Mouse (Mus musculus) spleen, postnatal 10 days (tissue): Measurements from ENCODE around the gene Plch2.

Source experiments
- DNase-seq, 2 experiments: peaks; one replicate each; pipeline ENCODE4 v3.0.0; 2021 to 2022; ENCODE audit warnings: low spot score in 2 of 2

Gene Plch2

DNA sequence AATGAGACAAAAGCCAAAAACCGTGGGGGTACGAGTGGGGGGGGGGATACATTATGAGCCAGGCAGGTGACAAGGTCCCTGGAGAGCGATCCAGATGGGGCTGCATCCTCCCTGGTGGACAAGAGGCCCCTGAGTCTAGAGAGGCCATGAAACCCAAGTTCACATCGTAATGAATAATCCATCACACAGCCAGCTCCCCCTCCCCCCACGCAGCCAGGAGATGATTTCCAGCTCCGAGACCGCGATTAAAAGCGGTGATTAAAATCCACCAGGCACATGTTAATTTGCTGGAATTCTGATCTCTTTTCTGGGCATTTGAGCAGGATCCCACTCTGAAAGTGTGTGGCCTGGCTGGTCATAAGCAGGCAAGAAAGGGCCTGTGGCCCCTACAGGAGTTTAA lies 35.8 kb downstream of the Plch2 start:
- no peak for DNase-seq

DNA sequence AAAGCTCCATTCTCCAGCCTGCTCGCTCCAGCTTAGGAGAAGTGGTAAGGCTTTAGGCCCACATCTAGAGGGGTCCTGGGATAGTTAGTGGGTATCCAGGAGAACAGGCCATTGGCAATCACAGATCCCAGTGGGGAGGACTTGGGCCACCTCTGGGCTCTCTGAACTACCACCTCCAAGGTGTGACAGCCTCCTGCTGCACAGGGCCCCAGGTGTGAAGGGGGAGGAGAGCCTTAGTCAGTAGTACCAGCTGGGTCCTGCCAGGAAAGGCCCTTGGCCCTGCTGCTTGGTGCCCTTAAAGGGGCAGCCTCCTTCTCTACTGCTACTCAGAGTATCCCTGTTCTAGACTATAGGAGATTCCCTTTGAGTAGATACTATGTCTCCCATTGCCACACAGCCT lies 36.4 kb downstream of the Plch2 start:
- DNase-seq, result no peak

DNA sequence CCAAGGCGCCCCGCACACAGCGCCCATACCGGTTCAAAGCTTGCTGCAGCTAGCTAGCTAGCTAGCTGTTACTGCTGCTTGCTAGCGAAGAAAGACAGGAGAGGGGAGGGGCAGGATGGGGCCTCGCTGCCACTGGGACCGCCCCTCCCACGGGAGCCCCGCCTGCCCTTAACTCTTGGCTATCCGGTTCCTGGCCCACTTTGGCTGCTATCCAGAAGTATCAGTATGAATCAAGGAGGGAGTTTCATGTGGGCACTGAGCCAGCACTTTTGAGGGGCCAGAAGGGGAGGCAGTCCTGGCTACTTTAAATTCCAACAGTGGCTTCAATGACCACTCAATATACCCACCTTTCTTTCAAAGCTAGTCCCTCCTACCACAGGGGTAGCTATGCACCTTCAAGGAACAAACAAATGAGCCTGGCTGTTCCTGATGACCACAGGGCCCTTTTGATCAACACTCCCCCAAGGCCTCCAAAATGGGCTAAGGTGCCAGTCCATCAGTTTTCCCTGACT lies 37.2 kb downstream of the Plch2 start:
- DNase-seq, result no peak

DNA sequence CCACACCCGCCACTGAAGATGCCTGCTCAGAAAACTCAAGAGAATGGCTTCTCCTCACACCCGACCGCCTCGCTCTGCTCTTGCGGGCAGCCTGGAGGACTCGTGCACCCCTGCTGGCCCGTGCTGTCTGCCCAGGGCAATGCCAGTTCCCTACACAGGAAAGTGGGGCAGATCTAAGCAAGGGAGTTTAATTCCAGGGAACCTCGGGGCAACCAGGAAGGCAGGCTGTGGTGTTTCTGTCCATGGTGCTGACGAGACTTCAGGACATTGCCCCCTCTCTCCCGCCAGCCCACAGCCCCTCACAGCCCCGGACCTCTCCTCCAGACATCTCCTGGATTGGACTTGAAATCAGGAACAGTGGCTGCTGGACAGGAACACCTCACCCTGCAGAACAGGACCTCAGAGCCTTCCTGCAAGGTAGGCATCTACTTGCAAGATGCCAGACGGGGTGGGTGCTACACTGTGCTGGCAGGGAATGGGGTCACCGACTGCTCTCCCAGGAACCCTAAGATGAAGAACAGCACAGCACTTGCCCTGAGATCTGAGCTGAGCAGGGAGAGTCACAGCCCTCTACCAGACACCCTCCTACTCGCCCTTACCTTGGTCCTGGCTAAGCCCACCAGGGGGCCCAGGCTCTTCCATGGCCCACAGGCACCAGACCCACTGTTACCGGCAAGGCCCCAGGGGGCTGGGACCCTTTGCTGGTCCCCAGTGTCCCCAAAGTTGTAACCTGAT lies 37.8 kb downstream of the Plch2 start:
- peak in 1 of 2 experiments; percentile 33 for DNase-seq

DNA sequence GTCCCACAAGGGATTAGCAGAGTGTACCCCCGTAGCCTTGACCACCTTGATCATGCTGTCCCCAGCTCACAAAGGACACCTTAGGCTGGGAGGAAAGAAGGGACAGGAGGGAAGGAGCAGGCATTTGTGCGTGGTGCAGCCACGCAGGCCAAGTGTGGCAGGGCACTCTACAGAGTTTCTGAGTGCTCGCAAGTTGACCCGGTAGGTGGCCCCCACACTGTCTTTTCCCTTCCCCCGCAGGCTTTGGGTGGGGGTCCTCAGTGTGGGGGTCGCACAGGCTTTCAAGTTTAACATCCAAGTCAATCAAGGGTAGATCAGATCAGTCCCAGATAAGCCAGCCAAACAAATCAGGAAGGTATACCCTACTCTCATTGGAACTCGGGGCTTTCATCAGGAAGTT lies 38.5 kb downstream of the Plch2 start:
- DNase-seq, result no peak

DNA sequence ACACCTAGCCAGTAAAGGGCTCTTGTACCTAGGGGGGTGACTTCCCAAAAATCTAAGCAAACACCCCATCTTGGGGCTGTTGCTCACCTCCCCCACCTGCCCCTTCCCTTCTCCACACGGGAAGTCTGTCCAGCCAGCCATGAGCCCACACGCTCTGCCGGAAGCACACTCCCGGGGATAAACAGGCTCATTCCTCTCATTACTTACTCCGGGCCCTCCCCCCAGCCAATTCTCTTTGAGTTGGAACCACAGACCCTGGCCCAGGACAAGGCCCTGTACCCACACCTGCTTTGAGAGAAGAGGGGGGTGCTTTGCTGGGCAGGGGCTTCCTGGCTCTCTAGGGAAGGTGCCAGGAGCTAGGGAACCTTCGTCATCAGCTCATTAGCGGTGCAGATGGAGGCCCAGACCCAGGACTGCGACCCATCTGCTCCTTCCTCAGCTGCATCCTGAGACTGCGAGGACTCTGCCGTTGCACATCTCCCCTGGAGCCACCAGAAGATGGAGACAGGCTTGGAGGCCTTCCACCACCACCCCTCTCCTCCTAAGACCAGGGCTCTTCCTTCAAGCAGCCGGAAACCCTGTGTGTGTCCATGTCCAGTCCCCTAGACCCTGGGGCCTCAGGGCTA lies 39.2 kb downstream of the Plch2 start:
- no peak for DNase-seq

DNA sequence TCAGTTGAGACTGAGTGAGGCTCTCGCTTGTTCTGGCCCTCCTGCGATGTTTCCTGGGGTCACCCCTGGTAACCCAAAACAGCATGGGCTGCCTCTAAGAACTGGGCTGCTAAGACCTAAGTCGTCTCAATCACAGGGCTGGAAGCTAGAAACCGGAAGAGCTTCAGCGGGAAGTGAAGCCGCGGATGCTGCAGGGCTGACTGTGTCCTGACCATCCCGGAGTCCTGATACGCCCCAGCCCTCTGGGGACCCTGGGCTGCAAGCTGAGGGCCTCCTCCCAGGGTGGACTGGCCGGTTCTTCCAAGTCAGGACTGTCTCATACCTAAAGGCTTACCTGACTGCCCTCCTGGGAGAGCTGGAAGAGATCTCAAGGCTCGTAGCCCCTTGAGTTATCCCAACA lies 39.8 kb downstream of the Plch2 start:
- no peak for DNase-seq

DNA sequence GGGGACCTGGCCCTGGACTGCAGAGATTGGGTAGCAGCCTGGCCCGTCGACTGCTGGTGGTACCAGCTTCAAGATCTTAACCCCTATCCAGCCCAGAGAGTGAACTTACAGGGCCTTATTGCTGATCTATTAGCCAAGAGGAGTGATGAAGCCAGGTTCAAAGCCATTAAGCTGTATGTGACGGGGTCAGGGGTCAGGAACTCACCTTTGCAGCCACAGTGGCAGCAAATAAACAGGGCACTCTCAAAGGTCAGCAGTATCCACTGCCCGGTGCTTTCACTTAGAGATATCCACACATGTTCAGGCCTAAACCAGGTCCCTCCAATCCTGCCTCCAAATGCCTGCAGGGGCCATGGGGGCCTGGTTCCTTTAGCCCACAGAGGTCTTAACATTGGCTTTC lies 41.0 kb downstream of the Plch2 start:
- no peak for DNase-seq

DNA sequence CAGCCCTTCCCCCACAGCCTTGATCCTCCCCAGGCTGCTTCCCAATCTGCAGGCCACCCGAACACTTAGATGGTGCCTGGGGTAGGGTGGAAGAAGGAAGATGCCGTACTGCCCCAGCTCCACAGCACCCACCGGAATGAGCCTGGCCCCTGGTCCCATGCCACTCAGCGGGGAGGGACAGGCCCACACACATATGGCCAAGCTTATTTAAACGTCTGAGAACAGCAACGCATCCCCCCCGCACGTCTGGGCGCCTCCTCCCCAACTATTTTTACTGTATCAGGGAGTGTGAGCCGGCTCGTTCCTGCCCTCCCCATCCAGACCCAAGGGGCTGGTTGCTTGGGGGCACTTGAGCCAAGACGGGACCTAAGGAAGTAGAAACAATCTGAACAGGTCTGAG lies 41.8 kb downstream of the Plch2 start:
- DNase-seq, result no peak

DNA sequence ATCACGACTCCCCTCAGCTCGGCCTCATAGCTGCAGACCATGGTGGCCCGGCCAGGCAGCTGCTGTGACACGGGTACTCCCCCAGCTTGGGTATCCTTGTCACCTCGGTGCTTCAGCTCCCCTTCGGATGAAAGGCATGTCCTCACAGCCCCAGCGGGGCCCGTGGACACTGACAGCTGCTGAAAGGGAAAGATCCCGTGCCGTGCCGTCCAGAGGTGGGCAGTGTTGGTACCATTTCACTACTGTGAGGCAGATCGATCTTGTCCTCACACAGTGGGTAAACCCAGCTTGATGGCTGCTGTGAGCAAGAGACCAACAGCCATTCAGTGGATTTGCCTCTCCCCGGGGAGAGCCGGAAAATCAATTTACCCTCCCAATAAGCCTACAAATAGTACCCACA lies 42.3 kb downstream of the Plch2 start:
- DNase-seq, result no peak

DNA sequence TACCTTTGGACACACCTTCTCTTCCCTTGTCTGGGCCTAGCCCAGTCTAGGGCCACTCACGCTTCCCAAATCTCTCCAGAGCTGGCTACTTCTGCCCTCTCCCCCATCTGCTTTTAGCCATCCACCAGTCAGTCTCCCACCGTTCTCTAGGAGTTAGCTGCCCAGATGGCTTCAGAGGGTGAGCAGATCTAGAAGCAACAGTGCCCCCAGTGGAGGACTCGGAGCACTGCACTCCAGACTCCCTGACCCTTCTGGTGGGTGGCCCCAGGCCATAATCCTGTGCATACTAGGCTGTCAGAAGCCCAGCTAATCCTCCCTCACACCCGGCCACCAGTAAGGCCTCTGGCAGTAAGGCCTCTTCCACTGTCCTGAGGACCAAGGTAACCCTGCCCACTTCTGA lies 43.8 kb downstream of the Plch2 start:
- peak; percentile 58 to 78 for DNase-seq

DNA sequence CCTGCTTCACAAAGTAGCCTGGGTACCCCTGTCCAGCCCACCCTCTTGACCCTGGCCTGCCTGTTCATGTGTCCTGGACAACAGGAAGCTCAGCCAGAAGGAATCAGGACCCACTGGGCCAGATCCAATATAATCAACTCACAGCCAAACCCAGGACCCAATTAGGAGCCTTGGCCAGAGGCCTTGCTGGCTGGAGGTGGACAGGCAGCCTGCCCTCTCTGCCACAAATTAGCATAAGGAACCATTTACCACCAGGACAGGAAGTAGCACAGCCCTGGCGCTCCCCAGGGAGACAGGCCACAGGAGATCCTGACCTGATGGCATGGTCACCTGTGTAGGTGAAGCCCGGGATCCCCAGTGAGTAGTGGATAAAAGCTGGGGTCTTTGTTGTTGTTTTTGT lies 44.5 kb downstream of the Plch2 start:
- DNase-seq, result no peak

DNA sequence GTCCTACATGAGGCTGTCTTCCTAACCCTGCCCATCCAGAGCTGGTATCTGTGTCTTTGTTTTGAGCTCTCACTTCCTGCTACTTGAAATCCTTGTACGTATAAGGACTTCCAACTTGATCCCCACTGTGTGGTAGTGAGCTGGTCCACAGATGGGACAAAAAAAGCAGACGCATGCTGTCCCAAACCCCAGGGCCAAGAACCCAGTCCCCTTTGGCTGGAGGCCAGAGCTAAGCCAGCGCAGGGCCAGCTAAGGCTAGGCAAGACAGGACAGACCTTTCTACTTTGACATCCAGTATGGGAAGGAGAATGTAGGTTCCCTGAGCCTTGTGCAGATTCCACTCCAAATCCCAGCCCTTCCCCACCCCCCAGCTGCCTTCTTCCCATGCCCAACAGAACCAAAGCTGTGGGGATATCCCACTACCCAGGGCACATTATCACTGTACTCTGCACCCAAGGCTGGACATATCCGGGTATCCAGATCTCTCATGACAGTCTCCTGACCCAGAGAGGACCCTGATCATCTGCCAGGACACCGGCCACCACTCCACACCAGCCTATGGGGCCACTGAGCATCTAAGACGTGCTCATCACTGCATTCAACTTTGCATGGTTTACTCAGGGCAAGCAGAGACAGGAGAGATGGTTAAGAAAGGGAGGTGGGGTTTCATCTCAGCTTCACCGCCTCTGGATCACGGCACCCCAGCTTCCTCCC lies 45.1 kb downstream of the Plch2 start:
- no peak for DNase-seq

DNA sequence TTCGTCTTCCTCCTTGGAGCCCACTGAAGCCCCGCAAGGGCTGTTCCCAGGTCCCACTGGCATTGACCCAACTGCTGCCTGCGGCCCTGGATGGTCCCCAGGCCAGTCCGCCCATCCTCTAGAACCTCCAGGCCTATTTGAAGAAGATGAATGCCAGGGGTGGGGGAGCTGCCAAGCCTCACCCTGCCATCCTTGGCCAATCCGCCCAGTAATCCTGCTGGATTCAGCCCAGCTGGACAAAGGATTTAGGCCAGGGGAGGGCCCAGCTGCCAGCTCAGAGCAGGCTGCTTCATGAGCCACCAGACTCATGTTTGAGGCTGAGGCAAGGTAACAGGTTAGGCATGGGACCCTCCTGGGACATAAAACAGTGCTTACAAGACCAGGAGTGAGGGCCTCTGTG lies 45.7 kb downstream of the Plch2 start:
- DNase-seq, result no peak

DNA sequence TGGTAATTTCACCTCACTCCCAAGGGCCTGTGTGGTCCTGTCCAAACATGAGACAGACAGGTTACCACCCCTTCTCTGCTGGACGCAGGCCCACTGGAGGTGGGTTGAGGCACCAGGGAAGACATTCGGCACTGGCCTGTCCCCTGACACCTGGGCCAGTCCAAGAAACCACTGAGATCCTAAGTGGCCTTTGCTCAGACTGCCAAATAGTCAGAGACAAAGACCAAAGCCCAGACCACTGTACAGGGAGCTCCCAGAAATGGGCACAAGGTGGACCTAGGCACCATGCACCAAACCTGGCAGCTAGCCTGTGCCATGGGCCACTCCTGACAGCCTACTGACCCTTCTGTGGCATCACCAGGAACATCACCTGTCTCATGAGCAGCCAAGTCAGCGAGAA lies 47.4 kb downstream of the Plch2 start:
- no peak for DNase-seq

DNA sequence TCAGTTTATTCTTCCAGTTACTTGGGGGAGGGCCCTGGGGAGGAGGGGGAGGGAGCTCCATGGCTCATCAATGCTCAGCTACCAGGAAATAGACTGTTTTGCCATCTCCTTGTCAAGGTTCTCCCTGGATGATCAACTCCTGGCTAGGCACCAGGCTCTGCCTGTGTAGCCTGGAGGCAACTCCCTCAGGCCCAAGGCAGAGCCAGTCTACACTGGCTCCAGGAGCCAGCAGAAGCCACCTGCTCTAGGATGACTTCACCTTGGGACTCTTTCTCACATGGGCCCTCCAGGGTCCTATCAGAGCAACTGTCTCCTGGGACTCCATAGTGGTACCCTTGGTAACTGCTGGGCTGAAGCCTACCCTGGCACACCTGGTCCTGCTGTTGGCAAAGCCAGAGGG lies 48.5 kb downstream of the Plch2 start:
- no peak for DNase-seq

DNA sequence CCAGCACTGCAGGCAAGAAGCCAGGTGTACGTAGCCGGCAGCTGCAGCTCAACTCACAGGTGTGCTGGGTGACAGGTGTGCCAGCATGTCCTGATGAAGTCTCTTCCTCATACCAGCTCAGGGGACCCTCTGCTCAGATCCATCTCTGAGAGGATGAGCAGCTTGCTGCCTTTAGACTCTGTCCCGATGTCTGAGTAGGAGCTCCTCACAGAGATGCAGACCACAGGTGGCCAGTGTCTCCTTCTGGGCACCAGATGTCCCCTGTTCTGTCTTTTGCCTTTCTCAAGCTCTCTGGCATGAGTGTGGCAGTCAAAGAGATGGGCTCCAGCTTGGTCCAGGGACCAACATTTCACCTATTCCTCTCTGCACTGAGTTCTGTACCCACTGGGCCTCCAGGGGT lies 48.9 kb downstream of the Plch2 start:
- no peak for DNase-seq

DNA sequence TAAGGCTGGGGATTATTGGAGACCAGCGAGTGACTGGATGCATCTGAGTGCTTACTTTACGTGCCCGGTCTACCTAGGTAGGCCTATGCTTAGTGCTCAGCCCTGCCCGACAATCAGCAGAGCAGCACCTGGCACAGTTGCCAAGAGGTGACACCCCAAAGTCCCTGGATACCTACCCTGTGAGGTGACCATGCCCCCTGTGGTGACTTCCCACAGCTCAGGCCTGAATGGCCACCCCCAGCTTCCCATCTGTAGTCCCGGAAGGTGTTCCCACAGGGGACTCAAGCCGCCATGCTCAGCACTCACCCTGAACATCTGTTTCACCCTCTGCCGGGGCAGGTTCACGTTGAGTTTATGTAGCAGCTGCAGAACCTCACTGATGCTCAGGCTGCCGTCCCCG lies 50.3 kb downstream of the Plch2 start:
- DNase-seq, result no peak

DNA sequence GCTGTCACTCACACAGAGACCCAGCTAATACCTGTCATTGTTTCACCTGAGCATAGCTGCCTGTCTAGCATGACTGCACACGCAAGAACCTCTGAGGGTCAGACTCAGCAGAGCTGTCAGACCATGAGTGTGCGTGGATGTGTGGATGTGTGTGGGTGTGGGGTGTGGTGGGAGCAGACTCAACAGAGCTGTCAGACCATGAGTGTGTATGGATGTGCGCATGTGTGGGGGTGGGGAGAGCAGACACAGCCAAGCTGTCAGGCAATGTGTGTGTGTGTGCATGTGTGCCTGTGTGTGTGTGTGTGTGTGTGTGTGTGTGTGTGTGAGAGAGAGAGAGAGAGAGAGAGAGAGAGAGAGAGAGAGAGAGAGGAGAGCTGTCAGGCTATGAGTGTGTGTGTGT lies 51.3 kb downstream of the Plch2 start:
- no peak for DNase-seq

DNA sequence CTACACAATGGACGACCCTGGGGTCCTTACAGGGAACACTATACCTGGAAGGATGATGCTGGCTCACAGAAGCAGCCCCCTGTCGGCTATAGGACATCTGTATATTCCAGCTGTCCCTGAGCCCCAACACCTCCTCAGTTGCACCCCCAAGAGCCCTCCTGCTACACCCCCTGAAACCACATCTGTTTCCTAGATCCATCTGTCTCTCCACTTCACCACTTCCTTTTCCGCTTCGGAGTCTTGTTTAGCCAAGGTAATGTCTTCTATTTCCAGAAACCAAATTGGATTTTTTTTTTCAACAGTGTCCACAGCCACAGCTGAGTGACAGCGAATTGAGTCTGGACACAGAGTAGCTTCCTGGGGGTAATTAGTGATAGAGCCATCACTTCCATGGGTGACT lies 57.2 kb downstream of the Plch2 start:
- no peak for DNase-seq

DNA sequence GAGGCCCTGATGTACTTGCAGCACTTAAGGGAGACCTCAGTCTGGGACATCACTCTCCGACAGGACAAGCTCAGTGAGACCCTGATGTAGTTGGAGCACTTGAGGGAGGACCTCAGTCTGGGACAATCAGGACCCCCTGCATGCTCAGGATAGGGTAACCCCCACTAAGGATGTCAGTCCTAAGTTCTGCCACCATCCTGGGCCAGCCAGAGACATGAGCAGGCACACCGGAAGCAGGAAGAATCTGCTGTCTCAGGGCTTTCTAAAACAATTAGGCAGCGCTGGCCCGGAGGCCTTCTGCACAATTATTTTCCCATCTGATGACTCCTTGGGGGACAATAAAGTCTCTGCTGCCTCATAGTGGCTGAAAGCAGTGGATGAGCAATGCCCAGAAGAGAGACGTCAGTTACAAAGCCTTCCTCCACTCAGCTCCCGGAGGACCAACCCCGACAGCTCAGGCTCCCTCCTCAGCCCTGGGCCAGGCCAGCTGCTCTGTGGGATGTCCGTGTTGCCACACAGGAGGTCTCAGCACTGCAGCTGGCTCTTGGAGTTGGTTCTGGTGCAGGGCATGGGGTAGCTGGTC lies 59.9 kb downstream of the Plch2 start:
- no peak for DNase-seq

DNA sequence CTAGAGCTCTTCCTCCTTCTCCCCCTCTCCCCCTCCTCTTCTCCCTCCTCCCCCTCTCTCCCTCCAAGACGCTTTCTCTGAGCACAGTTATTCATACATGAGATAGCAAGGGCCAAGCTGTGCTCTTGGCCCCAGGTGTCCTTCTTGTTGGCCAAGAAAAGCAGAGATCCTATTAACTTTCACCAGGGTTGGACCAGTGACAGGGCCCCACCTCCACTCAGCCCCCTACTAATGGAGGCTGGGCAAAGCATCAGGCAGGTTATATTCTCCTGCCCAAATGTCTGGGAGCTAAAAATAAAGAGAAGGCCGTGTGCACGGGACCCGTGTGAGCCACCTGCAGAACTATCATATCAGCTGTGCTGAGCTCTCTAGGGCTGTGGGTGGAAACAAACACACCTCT lies 61.7 kb downstream of the Plch2 start:
- DNase-seq, result no peak

DNA sequence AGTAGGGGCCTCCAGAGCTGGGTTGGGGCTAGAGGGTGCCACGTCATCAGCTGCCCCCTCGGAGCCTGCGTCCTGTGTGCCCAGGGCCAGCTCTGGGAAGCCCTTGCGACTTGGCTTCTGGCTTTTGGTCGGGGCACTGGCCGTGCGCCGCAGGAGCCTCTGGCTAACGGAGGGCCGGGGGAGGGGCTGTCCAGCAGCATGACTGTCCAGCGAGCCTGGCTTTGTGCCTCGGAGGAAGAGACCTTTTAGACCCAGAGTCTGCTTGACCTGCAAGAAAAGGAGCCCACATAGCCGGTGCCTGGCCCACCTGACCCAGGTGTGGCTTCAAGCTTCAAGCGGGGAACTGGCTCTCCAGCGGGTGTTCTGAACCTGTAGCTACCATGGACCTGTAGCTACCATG lies 69.8 kb downstream of the Plch2 start:
- DNase-seq, result no peak
